Mouse (Mus musculus) thymus, adult 2 months (tissue): ENCODE data around the gene Frmpd4.

ENCODE experiments used
- CTCF ChIP-seq: fragments of 200-500 bp; IDR thresholded peaks from 2 replicates; pipeline ENCODE4 v1.5.1; 2012; ENCODE audit warnings: mild to moderate bottlenecking, control low read depth, low read length, moderate library complexity, borderline replicate concordance; ENCODE audit not compliant: control insufficient read depth, poor library complexity, insufficient read depth; ENCODE audit errors: extremely low read depth
- POLR2A ChIP-seq: fragments of 200-500 bp; IDR thresholded peaks from 2 replicates; pipeline ENCODE4 v1.6.1; 2012; ENCODE audit warnings: mild to moderate bottlenecking, low read length, control low read depth, moderate library complexity; ENCODE audit not compliant: control insufficient read depth, poor library complexity, insufficient read depth; ENCODE audit errors: extremely low read depth

DNA sequence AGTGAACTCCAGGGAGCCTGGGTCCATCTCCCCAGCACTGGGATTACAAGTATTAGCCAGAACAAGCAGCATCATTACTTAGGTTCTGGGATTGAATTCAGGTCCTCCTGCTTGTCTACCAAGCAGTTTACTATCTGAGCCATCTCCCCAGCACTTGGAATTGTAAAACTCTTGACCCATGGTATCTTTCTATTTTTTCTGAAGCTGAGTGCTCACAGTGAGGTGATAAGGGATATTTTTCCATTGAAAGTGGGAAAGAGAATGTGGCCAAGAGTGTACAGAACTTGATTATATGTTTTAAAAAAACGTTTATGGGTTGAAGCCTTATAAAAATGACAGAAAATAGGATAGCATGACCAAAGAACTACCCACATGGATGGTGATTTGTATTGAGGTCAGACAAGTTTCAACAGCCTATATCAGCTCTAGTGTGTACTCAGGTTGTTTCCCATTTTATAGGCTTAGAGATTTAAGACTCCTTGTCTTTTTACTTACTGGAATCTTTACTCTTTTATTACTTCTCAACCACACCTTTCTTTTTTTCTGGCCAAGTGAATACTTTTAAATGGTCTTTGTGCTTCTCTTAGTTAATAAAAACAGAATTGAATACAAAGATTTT is 1085.3 kb downstream of the Frmpd4 start:
- TF ChIP-seq CTCF (no peak), POLR2A (no peak)
